Mouse (Mus musculus): ENCODE data around the gene Tmem236.

DNA sequence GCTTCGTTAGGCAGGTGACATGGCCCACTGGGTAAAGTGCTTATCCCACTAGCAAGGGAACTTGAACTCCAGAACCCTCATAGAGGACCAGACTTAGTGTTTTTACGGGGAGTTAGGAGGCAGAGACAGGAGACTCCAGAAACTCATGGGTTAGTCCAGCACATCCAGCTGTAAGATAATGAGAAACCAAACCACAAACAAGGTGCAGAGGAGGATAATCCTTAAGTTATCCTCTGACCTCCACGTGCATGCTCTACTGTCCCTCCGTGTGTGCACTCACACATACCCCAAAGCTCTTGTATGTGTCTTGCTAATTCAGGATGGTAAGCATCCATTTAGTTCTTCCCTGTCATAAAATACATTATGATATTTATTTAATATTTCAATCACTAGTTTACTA, 17.3 kb downstream of the Tmem236 start:
- TF ChIP-seq GATA1 (IDR thresholded peaks at IDR 0.05; ENCODE audit: borderline replicate concordance, low read length) (no peak; the same call in 2 of the 3 replicates), FLI1 (IDR thresholded peaks at IDR 0.05; ENCODE audit: low read length) (no peak)
